Mouse (Mus musculus): ENCODE results near the gene Cass4. TPM values are rescaled to one million over a fixed set of nuclear protein-coding genes. Genes with fewer than 3 reads are reported as not detected.

The Cass4 gene
- total and polyA plus RNA-seq, 3 experiments: 0.36 to 0.57 (median 0.39) TPM

GRCm38 (mm10) chr2:172472318-172472717, 78.7 kb downstream of the Cass4 start, which contains the start of gene Fam209:
TSS of gene Fam209 (plus strand) at chr2:172472520.
- H3K36me3 ChIP-seq (ENCODE audit: control insufficient read depth, insufficient read depth, low read length): no peaks in the 10 kb centered on the region
- intact Hi-C loops (cut with DNase I): loop anchor here (10.0 kb wide), 3 partner anchors 302 to 612 kb away; no protein-coding TSS in a partner anchor
- H3K4me3 ChIP-seq: no peak within 1 kb of the TSS
- no peaks in the 10 kb centered on the region for H3K79me2 ChIP-seq (replicated peaks; ENCODE audit: control insufficient read depth, insufficient read depth, low read length)
- no peaks in the 10 kb centered on the region for H3K4me1 ChIP-seq (ENCODE audit: control insufficient read depth, insufficient read depth, low read length)
- no peak for DNase-seq
- no peak within 1 kb of the TSS for H3K9ac ChIP-seq (ENCODE audit: low read depth, low read length)
- no peak for TF ChIP-seq POLR2A (IDR thresholded peaks at IDR 0.05; ENCODE audit: insufficient read depth, low read depth, low read length)
- TF ChIP-seq CTCF (IDR thresholded peaks at IDR 0.05): no peak
- no peak for TF ChIP-seq EP300 (IDR thresholded peaks at IDR 0.05; ENCODE audit: insufficient read depth, low read depth, low read length)
- no peak within 1 kb of the TSS for H3K27ac ChIP-seq
- WGBS: 82% methylated on average over 11 of the region's 11 CpGs
- H3K27me3 ChIP-seq (ENCODE audit: control insufficient read depth, insufficient read depth, low read length): no peaks in the 10 kb centered on the region

GRCm38 (mm10) chr2:172473591-172473990, 80.0 kb downstream of the Cass4 start:
- H3K4me1 ChIP-seq (ENCODE audit: control insufficient read depth, insufficient read depth, low read length): no peaks in the 10 kb centered on the region
- no peak overlapping the region for H3K9ac ChIP-seq (ENCODE audit: low read depth, low read length)
- H3K4me3 ChIP-seq: no peak overlapping the region
- no peaks in the 10 kb centered on the region for H3K36me3 ChIP-seq (ENCODE audit: control insufficient read depth, insufficient read depth, low read length)
- peak in 1 of 2 experiments; percentile 23 for DNase-seq
- no peaks in the 10 kb centered on the region for H3K27me3 ChIP-seq (ENCODE audit: control insufficient read depth, insufficient read depth, low read length)
- intact Hi-C loops (cut with DNase I): loop anchor here (10.0 kb wide), 3 partner anchors 301 to 611 kb away; no protein-coding TSS in a partner anchor
- no peaks in the 10 kb centered on the region for H3K79me2 ChIP-seq (replicated peaks; ENCODE audit: control insufficient read depth, insufficient read depth, low read length)
- 33% methylated on average over 8 of the region's 8 CpGs for WGBS
- no peak overlapping the region for H3K27ac ChIP-seq
- TF ChIP-seq CTCF (IDR thresholded peaks at IDR 0.05): no peak
- no peak for TF ChIP-seq EP300 (IDR thresholded peaks at IDR 0.05; ENCODE audit: insufficient read depth, low read depth, low read length)
- no peak for TF ChIP-seq POLR2A (IDR thresholded peaks at IDR 0.05; ENCODE audit: insufficient read depth, low read depth, low read length)

- intact Hi-C loops (cut with DNase I): loop anchor here (5.0 to 10.0 kb wide), 4 partner anchors 300 to 610 kb away; no protein-coding TSS in a partner anchor
- Histone ChIP-seq H3K79me2 (replicated peaks; ENCODE audit: control insufficient read depth, insufficient read depth, low read length) (no peaks in the 10 kb centered on the region), H3K27me3 (ENCODE audit: control insufficient read depth, insufficient read depth, low read length) (no peaks in the 10 kb centered on the region), H3K36me3 (ENCODE audit: control insufficient read depth, insufficient read depth, low read length) (no peaks in the 10 kb centered on the region), H3K27ac (no peak overlapping the region), H3K4me1 (ENCODE audit: control insufficient read depth, insufficient read depth, low read length) (no peaks in the 10 kb centered on the region), H3K4me3 (no peak overlapping the region), H3K9ac (ENCODE audit: low read depth, low read length) (no peak overlapping the region)
- WGBS: 34% methylated on average over 6 of the region's 6 CpGs
- TF ChIP-seq POLR2A (IDR thresholded peaks at IDR 0.05; ENCODE audit: insufficient read depth, low read depth, low read length): no peak
- peak; percentile 47 for TF ChIP-seq CTCF (IDR thresholded peaks at IDR 0.05)
- DNase-seq: no peak
Observed at GRCm38 (mm10) chr2:172474970-172475369, 81.4 kb downstream of the Cass4 start.

- Histone ChIP-seq H3K9ac (ENCODE audit: low read depth, low read length) (no peak overlapping the region), H3K4me1 (ENCODE audit: control insufficient read depth, insufficient read depth, low read length) (no peaks in the 10 kb centered on the region), H3K36me3 (ENCODE audit: control insufficient read depth, insufficient read depth, low read length) (no peaks in the 10 kb centered on the region), H3K79me2 (replicated peaks; ENCODE audit: control insufficient read depth, insufficient read depth, low read length) (no peaks in the 10 kb centered on the region), H3K27me3 (ENCODE audit: control insufficient read depth, insufficient read depth, low read length) (no peaks in the 10 kb centered on the region), H3K4me3 (no peak overlapping the region), H3K27ac (no peak overlapping the region)
- DNase-seq: no peak
- intact Hi-C loops (cut with DNase I): loop anchor here (5.0 to 10.0 kb wide), 4 partner anchors 298 to 608 kb away; no protein-coding TSS in a partner anchor
- WGBS: 18% methylated on average over 10 of the region's 10 CpGs
- TF ChIP-seq EP300 (IDR thresholded peaks at IDR 0.05; ENCODE audit: insufficient read depth, low read depth, low read length): no peak
- TF ChIP-seq POLR2A (IDR thresholded peaks at IDR 0.05; ENCODE audit: insufficient read depth, low read depth, low read length): no peak
- TF ChIP-seq CTCF (IDR thresholded peaks at IDR 0.05): no peak
Observed at GRCm38 (mm10) chr2:172476707-172477260, 83.2 kb downstream of the Cass4 start.

GRCm38 (mm10) chr2:172477350-172477749, 83.8 kb downstream of the Cass4 start:
- H3K79me2 ChIP-seq (replicated peaks; ENCODE audit: control insufficient read depth, insufficient read depth, low read length): no peaks in the 10 kb centered on the region
- H3K4me1 ChIP-seq (ENCODE audit: control insufficient read depth, insufficient read depth, low read length): no peaks in the 10 kb centered on the region
- H3K27me3 ChIP-seq (ENCODE audit: control insufficient read depth, insufficient read depth, low read length): no peaks in the 10 kb centered on the region
- peak overlapping the region; percentile 44 for H3K9ac ChIP-seq (ENCODE audit: low read depth, low read length)
- peak overlapping the region; percentile 63 for H3K27ac ChIP-seq
- TF ChIP-seq POLR2A (IDR thresholded peaks at IDR 0.05; ENCODE audit: insufficient read depth, low read depth, low read length): 0 out of 2 replicates have a peak, but pooled peaks have one; percentile 22
- TF ChIP-seq EP300 (IDR thresholded peaks at IDR 0.05; ENCODE audit: insufficient read depth, low read depth, low read length): no peak
- peak overlapping the region; percentile 40 for H3K4me3 ChIP-seq
- WGBS: 8% methylated on average over 3 of the region's 3 CpGs
- DNase-seq: no peak
- intact Hi-C loops (cut with DNase I): loop anchor here (5.0 to 10.0 kb wide), 4 partner anchors 297 to 607 kb away; no protein-coding TSS in a partner anchor
- H3K36me3 ChIP-seq (ENCODE audit: control insufficient read depth, insufficient read depth, low read length): no peaks in the 10 kb centered on the region

- peak overlapping the region; percentile 63 for H3K27ac ChIP-seq
- WGBS: 1% methylated on average over 2 of the region's 2 CpGs
- DNase-seq: peak in 1 of 2 experiments; percentile 21
Observed at GRCm38 (mm10) chr2:172477860-172478259, 84.3 kb downstream of the Cass4 start.

More at GRCm38 (mm10) chr2:172477860-172478259, 84.3 kb downstream of the Cass4 start:
- Histone ChIP-seq H3K4me1 (ENCODE audit: control insufficient read depth, insufficient read depth, low read length) (no peaks in the 10 kb centered on the region), H3K79me2 (replicated peaks; ENCODE audit: control insufficient read depth, insufficient read depth, low read length) (no peaks in the 10 kb centered on the region), H3K36me3 (ENCODE audit: control insufficient read depth, insufficient read depth, low read length) (no peaks in the 10 kb centered on the region), H3K4me3 (peak overlapping the region; percentile 40), H3K9ac (ENCODE audit: low read depth, low read length) (peak overlapping the region; percentile 44), H3K27me3 (ENCODE audit: control insufficient read depth, insufficient read depth, low read length) (no peaks in the 10 kb centered on the region)
- no peak for TF ChIP-seq EP300 (IDR thresholded peaks at IDR 0.05; ENCODE audit: insufficient read depth, low read depth, low read length)
- peak; percentile 81 for TF ChIP-seq CTCF (IDR thresholded peaks at IDR 0.05)
- intact Hi-C loops (cut with DNase I): loop anchor here (1.0 to 10.0 kb wide), 5 partner anchors 23 to 607 kb away; no protein-coding TSS in a partner anchor
